Mouse (Mus musculus) skeletal muscle tissue, postnatal 0 days (tissue): ENCODE measurements around the gene Dock1. TPM values are rescaled to one million over a fixed set of nuclear protein-coding genes. Genes with fewer than 3 reads are reported as not detected.

ENCODE experiments used
- polyA plus RNA-seq: library from polyadenylated mRNA; unstranded; fragments of >200 nt; fragmentation: Nextera tagmentation; extraction: Ambion mirVana; gene quantifications from 2 replicates; pipeline ENCODE4 v1.2.1, GENCODE M21; 2015

The Dock1 gene
- 7.7 and 7.9 TPM in 2 replicates for polyA plus RNA-seq

DNA sequence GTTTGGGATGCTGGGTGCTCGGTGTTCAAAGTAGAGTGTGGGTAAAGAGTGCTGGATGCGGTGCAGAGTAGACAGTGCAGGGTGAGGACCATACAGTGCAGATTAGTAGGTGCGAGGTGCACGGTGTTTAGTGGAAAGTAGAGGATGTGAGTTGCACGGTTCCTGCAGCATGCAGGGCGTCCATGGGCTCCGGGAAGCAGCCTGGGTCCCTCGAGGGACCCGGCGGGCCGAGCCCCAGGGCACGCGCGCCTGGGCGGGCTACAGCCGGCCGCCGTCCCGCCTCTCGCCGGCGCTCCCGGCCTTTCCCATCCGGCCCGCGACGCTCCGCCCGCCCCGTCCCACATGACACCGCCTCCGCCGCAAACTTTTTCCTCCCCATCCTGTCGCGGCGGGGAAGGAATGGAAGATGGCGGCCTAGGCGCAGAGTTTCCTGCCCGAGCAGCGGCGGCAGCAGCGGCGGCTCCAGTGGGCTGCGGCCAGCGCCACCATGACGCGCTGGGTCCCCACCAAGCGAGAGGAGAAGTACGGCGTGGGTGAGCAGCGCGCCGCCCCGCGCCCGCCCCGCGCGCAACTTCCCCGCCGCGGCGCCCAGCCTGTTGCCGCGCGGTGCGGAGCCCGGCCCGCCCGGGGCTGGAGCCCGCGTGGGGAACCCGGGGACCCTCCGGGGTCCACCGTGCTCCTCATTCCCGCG, at the start of gene Dock1:
TSS of gene Dock1 (plus strand) at position 343 of the 691 bp plus-strand sequence.

DNA sequence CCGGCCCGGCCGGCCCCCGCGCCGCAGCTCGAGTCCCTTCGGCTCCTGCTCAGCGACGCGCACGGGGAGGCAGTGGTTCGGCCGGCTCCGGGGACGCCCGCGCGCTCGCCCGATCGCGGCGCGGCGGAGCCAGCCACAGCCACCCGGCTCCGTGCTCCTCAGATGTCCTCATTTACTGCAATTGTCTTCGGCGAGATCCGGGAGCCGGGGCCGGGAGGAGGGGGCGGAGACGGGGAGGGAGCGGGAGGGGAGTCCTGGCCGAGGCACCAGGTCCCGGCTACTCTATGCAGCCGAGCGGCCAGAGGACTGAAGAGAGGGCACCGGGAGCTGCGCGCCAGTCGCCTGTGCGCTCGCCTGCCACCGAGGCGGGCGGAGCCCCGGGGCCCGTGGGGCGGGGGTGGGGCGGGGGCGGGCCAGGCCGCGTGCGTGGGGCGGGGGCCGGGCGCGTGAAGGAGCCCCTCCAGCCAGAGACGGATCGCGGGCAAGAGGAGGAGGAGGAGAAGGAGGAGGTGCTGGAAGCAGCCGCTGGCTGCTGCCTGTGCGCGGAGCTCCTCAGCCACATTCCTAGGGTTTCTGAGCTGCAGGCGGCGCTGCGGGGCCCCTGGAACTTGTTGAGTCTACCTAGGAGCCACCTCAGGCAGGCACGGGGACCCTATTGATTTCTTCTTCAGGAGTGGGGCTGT, 267.6 kb downstream of the Dock1 start, which contains the start of gene Fam196a:
TSS of gene Fam196a (minus strand) at position 504 of the 683 bp plus-strand sequence.

